Mouse (Mus musculus): Measurements from ENCODE around the gene Bbs9. TPM values are rescaled to one million over a fixed set of nuclear protein-coding genes. Genes with fewer than 3 reads are reported as not detected.
A peak's percentile ranks its signal among the peaks of the same experiment; 100 is the strongest.
"Not testable (repeated sequence)": the region's sequence is repeated elsewhere in the genome, so short reads cannot be mapped to it uniquely, and the experiment has no call there.

Gene Bbs9
- polyA plus RNA-seq, 1 experiment from 2014 or later, result 2.5 TPM

DNA sequence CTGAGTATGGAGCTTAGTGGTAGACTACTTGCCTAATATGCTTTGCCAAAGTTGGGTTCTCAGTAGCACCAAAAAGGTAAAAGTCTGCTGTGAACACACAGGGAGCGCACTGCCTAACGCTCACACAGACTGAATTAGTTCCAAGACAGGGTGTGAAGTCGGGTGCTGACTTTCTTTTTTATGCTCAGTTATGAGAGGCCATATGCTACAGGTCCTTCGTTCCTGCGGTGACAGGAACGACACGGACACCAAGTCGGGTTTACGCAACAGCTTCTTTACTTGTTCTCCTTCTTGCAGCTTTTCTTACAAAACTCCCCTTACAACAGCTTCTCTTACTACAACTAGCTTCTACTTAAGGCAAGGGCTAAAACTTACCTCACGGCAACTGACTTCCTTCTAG is 32.4 kb upstream of the Bbs9 start:
- Histone ChIP-seq H3K4me3 (ENCODE audit: low read depth, low read length) (no peak overlapping the region), H3K27me3 (ENCODE audit: control insufficient read depth, insufficient read depth, low read depth, low read length) (no peaks in the 10 kb centered on the region), H3K4me1 (ENCODE audit: control insufficient read depth, low read depth, low read length) (peaks cover 3% of the 10 kb centered on the region), H3K36me3 (ENCODE audit: control insufficient read depth, insufficient read depth) (peaks cover 4% of the 10 kb centered on the region; the same call in 1 of the 2 replicates), H3K9ac (ENCODE audit: low read depth, low read length) (no peak overlapping the region), H3K4me2 (ENCODE audit: low read depth, low read length) (no peak overlapping the region), H3K27ac (ENCODE audit: low read length) (0 out of 2 replicates have a peak overlapping the region, but pooled peaks have one; percentile 25), H3K9me3 (replicated peaks; ENCODE audit: control insufficient read depth, low read length) (no peaks in the 10 kb centered on the region)
- no peak for ATAC-seq (ENCODE audit: low read depth)
- WGBS (ENCODE audit: insufficient replicate concordance), result 78% methylated on average over 10 of the region's 10 CpGs

DNA sequence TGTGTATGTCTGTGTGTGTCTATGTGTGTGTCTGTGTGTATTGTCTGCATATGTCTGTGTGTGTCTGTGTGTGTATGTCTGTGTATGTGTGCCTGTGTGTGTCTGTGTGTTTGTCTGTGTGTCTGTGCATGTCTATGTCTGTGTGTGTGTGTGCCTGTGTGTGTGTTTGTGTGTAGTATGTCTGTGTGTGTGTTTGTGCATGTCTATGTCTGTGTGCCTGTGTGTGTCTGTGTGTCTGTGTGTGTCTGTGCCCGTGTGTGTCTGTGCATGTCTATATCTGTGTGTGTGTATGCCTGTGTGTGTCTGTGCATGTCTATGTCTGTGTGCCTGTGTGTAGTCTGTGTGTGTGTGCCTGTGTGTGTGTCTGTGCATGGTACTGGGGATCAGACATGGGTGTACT is 30.4 kb upstream of the Bbs9 start:
- peaks cover 3% of the 10 kb centered on the region for H3K4me1 ChIP-seq (ENCODE audit: control insufficient read depth, low read depth, low read length)
- no peak for ATAC-seq (ENCODE audit: low read depth)
- H3K9ac ChIP-seq (ENCODE audit: low read depth, low read length), result no peak overlapping the region
- H3K36me3 ChIP-seq (ENCODE audit: control insufficient read depth, insufficient read depth), result peaks cover 15% of the 10 kb centered on the region
- no peak overlapping the region for H3K4me2 ChIP-seq (ENCODE audit: low read depth, low read length)
- H3K27ac ChIP-seq (ENCODE audit: low read length), result no peak overlapping the region
- H3K9me3 ChIP-seq (replicated peaks; ENCODE audit: control insufficient read depth, low read length), result no peaks in the 10 kb centered on the region
- H3K27me3 ChIP-seq (ENCODE audit: control insufficient read depth, insufficient read depth, low read depth, low read length), result no peaks in the 10 kb centered on the region
- H3K4me3 ChIP-seq (ENCODE audit: low read depth, low read length), result no peak overlapping the region
- 74% methylated on average over 1 of the region's 1 CpGs for WGBS (ENCODE audit: insufficient replicate concordance)

DNA sequence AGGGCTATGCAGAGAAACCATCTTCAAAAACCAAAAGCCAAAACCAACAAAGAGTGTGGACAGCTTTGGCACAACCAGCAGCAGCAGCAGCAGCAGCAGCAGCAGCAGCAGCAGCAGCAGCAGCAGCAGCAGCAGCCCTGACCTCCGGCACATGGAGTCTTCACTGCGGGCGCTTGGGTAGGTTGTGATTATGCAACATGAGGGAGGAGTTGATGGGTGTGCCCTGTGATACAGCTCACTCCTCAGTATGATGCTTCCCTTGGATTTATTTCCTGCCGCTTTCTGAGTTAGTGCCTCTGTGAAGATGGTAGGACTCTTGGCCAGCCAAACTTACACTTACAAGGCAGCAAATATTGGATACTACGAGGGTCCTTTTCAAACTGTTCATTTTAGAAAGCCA is 28.3 kb upstream of the Bbs9 start:
- no peak overlapping the region for H3K9ac ChIP-seq (ENCODE audit: low read depth, low read length)
- peak; percentile 59; the same call in 1 of the 2 replicates for ATAC-seq (ENCODE audit: low read depth)
- H3K4me2 ChIP-seq (ENCODE audit: low read depth, low read length), result no peak overlapping the region
- peaks cover 20% of the 10 kb centered on the region for H3K36me3 ChIP-seq (ENCODE audit: control insufficient read depth, insufficient read depth)
- 50% methylated on average over 5 of the region's 5 CpGs for WGBS (ENCODE audit: insufficient replicate concordance)
- no peaks in the 10 kb centered on the region for H3K9me3 ChIP-seq (replicated peaks; ENCODE audit: control insufficient read depth, low read length)
- H3K27me3 ChIP-seq (ENCODE audit: control insufficient read depth, insufficient read depth, low read depth, low read length), result no peaks in the 10 kb centered on the region
- no peak overlapping the region for H3K27ac ChIP-seq (ENCODE audit: low read length)
- no peak overlapping the region for H3K4me3 ChIP-seq (ENCODE audit: low read depth, low read length)
- peaks cover 3% of the 10 kb centered on the region for H3K4me1 ChIP-seq (ENCODE audit: control insufficient read depth, low read depth, low read length)

DNA sequence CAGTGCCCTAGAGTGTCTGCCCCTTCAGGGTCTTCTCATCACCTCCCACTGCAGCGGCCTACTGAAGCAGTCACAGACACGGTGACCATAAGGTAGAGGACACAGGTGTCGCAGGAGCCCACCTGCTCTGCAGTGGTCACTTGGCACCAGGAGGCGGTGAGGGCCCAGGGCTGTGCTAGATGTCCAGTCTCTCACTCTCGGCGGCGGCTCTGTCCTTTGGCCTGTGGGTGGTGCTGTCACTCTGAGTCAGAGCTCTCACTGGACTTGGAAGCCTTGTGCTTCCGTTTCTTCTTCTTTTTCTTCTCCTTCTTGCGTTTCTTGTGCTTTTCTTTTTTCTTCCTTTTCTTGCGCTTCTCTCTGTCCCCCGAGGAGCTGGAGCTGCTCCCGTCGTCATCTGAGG is 27.1 kb upstream of the Bbs9 start:
- Histone ChIP-seq H3K9me3 (replicated peaks; ENCODE audit: control insufficient read depth, low read length) (no peaks in the 10 kb centered on the region), H3K27ac (ENCODE audit: low read length) (no peak overlapping the region), H3K27me3 (ENCODE audit: control insufficient read depth, insufficient read depth, low read depth, low read length) (no peaks in the 10 kb centered on the region), H3K9ac (ENCODE audit: low read depth, low read length) (no peak overlapping the region), H3K4me2 (ENCODE audit: low read depth, low read length) (no peak overlapping the region), H3K4me3 (ENCODE audit: low read depth, low read length) (no peak overlapping the region), H3K4me1 (ENCODE audit: control insufficient read depth, low read depth, low read length) (peaks cover 10% of the 10 kb centered on the region), H3K36me3 (ENCODE audit: control insufficient read depth, insufficient read depth) (peaks cover 22% of the 10 kb centered on the region)
- WGBS (ENCODE audit: insufficient replicate concordance), result 84% methylated on average over 13 of the region's 13 CpGs
- ATAC-seq (ENCODE audit: low read depth), result no peak

DNA sequence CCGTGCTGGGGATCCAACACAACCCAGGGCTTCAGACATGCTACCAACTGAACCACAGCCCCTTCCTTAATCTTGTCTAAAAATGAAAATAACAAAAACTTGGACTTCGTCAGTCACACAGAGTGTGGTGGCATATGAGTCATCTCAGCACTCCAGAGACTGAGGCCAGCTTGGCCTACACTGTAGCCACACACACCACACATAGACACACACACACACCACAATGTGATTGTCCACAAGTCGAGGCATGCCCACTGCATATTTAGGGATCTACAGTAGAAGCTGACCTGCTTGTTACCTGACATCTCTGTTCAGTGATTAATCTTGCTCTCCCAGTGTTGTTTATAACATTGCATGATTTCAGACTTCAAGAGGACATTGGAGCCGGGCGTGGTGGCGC is 26.3 kb upstream of the Bbs9 start:
- H3K9ac ChIP-seq (ENCODE audit: low read depth, low read length), result no peak overlapping the region
- no peak for ATAC-seq (ENCODE audit: low read depth)
- no peaks in the 10 kb centered on the region for H3K9me3 ChIP-seq (replicated peaks; ENCODE audit: control insufficient read depth, low read length)
- H3K27me3 ChIP-seq (ENCODE audit: control insufficient read depth, insufficient read depth, low read depth, low read length), result no peaks in the 10 kb centered on the region
- no peak overlapping the region for H3K4me2 ChIP-seq (ENCODE audit: low read depth, low read length)
- no peak overlapping the region for H3K27ac ChIP-seq (ENCODE audit: low read length)
- peaks cover 14% of the 10 kb centered on the region for H3K4me1 ChIP-seq (ENCODE audit: control insufficient read depth, low read depth, low read length)
- no peak overlapping the region for H3K4me3 ChIP-seq (ENCODE audit: low read depth, low read length)
- H3K36me3 ChIP-seq (ENCODE audit: control insufficient read depth, insufficient read depth), result peaks cover 22% of the 10 kb centered on the region
- 80% methylated on average over 6 of the region's 6 CpGs for WGBS (ENCODE audit: insufficient replicate concordance)

DNA sequence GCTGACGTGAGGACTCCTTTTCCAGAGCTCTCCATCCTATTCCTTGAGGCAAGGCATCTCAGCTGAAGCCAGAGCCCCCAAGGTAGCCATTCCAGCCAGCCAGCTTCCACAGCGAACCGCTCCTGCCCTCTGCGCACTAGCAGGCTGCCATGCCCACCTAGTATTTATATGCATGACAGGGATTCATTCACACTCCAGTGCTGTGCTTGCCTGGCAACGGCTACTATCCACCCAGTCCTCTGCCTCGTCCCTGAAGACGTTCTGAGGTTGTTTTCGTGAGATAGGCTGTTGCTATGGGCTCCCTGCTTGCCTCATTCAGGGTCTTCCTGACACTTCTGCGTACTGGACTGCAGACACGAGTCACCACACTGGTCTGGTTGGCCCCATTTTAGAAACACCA is 22.8 kb upstream of the Bbs9 start:
- Histone ChIP-seq H3K9ac (ENCODE audit: low read depth, low read length) (no peak overlapping the region), H3K4me3 (ENCODE audit: low read depth, low read length) (no peak overlapping the region), H3K27ac (ENCODE audit: low read length) (no peak overlapping the region), H3K36me3 (ENCODE audit: control insufficient read depth, insufficient read depth) (peaks cover 41% of the 10 kb centered on the region), H3K9me3 (replicated peaks; ENCODE audit: control insufficient read depth, low read length) (no peaks in the 10 kb centered on the region), H3K4me2 (ENCODE audit: low read depth, low read length) (no peak overlapping the region), H3K27me3 (ENCODE audit: control insufficient read depth, insufficient read depth, low read depth, low read length) (no peaks in the 10 kb centered on the region), H3K4me1 (ENCODE audit: control insufficient read depth, low read depth, low read length) (peaks cover 11% of the 10 kb centered on the region)
- 64% methylated on average over 10 of the region's 10 CpGs for WGBS (ENCODE audit: insufficient replicate concordance)
- ATAC-seq (ENCODE audit: low read depth), result no peak

DNA sequence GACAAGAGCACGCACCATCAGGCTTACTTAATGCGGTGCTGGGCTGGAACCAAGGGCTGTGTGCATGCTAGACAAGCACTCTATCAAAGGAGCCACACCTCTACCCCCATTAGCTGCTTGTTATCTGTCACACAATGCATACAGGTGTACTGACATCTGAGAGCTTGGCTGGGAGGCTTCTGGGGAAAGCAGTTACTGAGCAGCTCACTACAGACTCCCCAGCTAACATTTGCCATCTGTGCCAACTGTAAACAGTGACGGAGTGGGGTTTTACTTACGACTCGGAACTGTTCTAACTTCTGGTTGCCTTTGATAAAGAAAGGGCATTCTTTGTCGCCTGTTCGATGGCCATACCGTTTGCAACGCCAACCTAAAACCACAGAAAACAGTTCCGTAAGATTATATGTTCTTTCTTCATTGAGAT is 22.0 kb upstream of the Bbs9 start:
- peaks cover 11% of the 10 kb centered on the region for H3K4me1 ChIP-seq (ENCODE audit: control insufficient read depth, low read depth, low read length)
- peak; percentile 92 for ATAC-seq (ENCODE audit: low read depth)
- H3K4me3 ChIP-seq (ENCODE audit: low read depth, low read length), result no peak overlapping the region
- H3K36me3 ChIP-seq (ENCODE audit: control insufficient read depth, insufficient read depth), result peaks cover 33% of the 10 kb centered on the region
- peak overlapping the region; percentile 58 for H3K27ac ChIP-seq (ENCODE audit: low read length)
- peak overlapping the region; percentile 24 for H3K4me2 ChIP-seq (ENCODE audit: low read depth, low read length)
- 30% methylated on average over 10 of the region's 10 CpGs for WGBS (ENCODE audit: insufficient replicate concordance)
- H3K9ac ChIP-seq (ENCODE audit: low read depth, low read length), result no peak overlapping the region
- no peaks in the 10 kb centered on the region for H3K9me3 ChIP-seq (replicated peaks; ENCODE audit: control insufficient read depth, low read length)
- no peaks in the 10 kb centered on the region for H3K27me3 ChIP-seq (ENCODE audit: control insufficient read depth, insufficient read depth, low read depth, low read length)

DNA sequence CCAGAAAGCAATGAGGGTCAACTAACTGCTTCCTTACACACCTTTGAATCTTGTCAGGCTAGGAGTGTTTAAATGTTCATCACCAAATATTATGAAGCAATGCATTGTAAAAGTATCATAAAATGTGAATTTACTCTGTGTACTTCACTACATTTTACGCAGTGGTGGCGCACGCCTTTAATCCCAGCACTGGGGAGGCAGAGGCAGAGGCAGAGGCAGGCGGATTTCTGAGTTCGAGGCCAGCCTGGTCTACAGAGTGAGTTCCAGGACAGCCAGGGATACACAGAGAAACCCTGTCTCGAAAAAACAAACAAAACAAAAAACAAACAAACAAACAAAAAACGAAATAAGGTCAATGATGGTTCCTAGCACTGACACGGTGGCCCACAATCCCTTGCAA is 21.5 kb upstream of the Bbs9 start, which contains the start of gene Gm17545:
Gene Gm17545 (plus strand): TSS at position 301 of the 400 bp plus-strand sequence.
- H3K36me3 ChIP-seq (ENCODE audit: control insufficient read depth, insufficient read depth), result peaks cover 29% of the 10 kb centered on the region
- WGBS (ENCODE audit: insufficient replicate concordance), result 77% methylated on average over 8 of the region's 8 CpGs
- peak within 1 kb of the TSS; percentile 24 for H3K4me2 ChIP-seq (ENCODE audit: low read depth, low read length)
- H3K4me3 ChIP-seq (ENCODE audit: low read depth, low read length); H3K9ac ChIP-seq (ENCODE audit: low read depth, low read length); H3K27me3 ChIP-seq (ENCODE audit: control insufficient read depth, insufficient read depth, low read depth, low read length); ATAC-seq (ENCODE audit: low read depth); H3K9me3 ChIP-seq (replicated peaks; ENCODE audit: control insufficient read depth, low read length): not testable (repeated sequence)
- peak within 1 kb of the TSS; percentile 58 for H3K27ac ChIP-seq (ENCODE audit: low read length)
- H3K4me1 ChIP-seq (ENCODE audit: control insufficient read depth, low read depth, low read length), result peaks cover 11% of the 10 kb centered on the region

DNA sequence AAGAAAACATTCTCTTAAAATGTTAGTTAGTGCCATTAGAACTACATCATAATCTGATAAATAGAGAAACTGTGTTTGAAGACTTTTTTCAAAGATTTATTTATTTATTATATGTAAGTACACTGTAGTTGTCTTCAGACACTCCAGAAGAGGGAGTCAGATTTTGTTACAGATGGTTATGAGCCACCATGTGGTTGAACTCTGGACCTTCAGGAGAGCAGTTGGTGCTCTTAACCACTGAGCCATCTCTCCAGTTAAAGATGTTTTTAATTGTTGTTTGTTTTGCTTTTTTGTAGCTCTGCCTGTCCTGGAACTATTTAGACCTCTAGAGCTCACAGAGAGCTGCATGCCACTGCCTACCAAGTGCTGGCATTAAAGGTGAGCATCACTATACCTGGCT is 20.5 kb upstream of the Bbs9 start:
- Histone ChIP-seq H3K9me3 (replicated peaks; ENCODE audit: control insufficient read depth, low read length) (no peaks in the 10 kb centered on the region), H3K9ac (ENCODE audit: low read depth, low read length) (no peak overlapping the region), H3K27ac (ENCODE audit: low read length) (no peak overlapping the region), H3K4me1 (ENCODE audit: control insufficient read depth, low read depth, low read length) (peaks cover 11% of the 10 kb centered on the region), H3K36me3 (ENCODE audit: control insufficient read depth, insufficient read depth) (peaks cover 27% of the 10 kb centered on the region), H3K27me3 (ENCODE audit: control insufficient read depth, insufficient read depth, low read depth, low read length) (no peaks in the 10 kb centered on the region), H3K4me2 (ENCODE audit: low read depth, low read length) (no peak overlapping the region), H3K4me3 (ENCODE audit: low read depth, low read length) (no peak overlapping the region)
- no peak for ATAC-seq (ENCODE audit: low read depth)

All from liver, embryonic 16.5 days (tissue).